Mouse (Mus musculus) liver, postnatal 0 days (tissue): ENCODE data around the gene Txndc11.

Source experiments
- CTCF ChIP-seq: sonication (generic); IDR thresholded peaks from 2 replicates; pipeline ENCODE4 v1.5.1; 2016; ENCODE audit warnings: antibody characterized with exemption, low read depth
- EP300 ChIP-seq: IDR thresholded peaks from 2 replicates; pipeline ENCODE4 v1.6.1; 2016; ENCODE audit warnings: antibody characterized with exemption, low read depth, mild to moderate bottlenecking

GRCm38 (mm10) chr16:11090836-11091570 is 43.4 kb downstream of the Txndc11 start:
- TF ChIP-seq CTCF (no peak), EP300 (no peak)
